Mouse (Mus musculus): ENCODE measurements at regions not wholly inside any gene's neighbourhood (a gene's known extent, or its start where the extent isn't known, plus 50 kb on each side); places are given as distances from the start of the nearest gene placed in this dataset.

DNA sequence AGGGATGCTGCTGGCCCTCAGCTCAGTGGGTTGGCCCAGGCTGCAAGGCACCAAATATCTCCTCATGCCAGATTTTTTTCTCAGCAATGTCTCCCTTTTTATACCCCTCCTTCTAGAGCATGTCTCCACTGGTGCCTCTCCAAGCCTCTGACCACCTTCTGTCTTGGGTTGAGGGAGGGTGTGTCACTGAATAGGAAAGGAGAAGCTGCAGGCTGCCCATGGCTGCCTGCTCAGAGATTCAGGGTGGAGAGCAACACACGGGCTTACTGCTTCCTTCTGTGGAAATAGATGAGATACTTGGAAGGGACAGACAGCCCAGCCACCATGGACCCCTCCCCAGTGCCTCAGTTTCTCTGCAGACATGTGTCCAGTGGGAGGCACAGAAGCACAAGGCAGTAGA lies 156.0 kb downstream of the Sec61b start:
- TF ChIP-seq CTCF (IDR thresholded peaks at IDR 0.05; ENCODE audit: control insufficient read depth, insufficient read depth, insufficient read length) (no peak), USF1 (IDR thresholded peaks at IDR 0.05; ENCODE audit: low read depth) (no peak)
